Mouse (Mus musculus): ENCODE data around the gene Prkaca.

DNA sequence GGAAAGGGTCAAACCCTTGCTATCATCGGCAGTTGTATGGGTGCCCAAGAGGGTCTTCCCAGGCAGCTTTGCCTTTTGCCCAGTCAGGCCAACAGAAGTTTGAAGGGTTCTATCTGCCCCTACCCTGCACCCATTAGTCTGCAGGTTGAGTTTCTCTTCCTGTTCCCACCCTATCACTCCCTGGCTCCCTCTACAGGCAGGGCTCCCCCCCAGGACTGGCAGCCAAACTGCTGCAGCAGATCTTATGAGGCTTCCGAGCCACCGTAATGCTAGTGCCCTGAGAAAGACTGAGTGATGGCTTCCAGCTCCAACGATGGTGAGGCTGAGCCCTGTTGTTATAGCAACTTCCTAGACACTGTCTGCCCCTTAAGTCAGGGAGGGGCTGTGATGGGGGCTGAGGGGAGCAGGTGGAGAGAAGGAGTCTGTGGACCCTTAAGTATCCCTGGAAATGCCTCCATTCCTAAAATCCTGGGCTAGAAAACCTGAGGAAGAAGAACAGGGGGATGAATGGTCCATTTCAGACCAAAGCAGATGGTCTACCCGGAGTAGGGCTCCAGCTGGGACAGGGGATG lies 4.1 kb downstream of the Prkaca start:
- peak; percentile 14; the same call in 1 of the 2 replicates for TF ChIP-seq CTCF (IDR thresholded peaks at IDR 0.05; ENCODE audit: control insufficient read depth, insufficient read depth, insufficient replicate concordance, low read depth, low read length)
- peak; percentile 26; the same call in 1 of the 2 replicates for TF ChIP-seq POLR2A (IDR thresholded peaks at IDR 0.05; ENCODE audit: control insufficient read depth, low read depth, low read length)

Measured in testis, adult 2 months (tissue).